Mouse (Mus musculus) ES-E14 (cell line): ENCODE measurements at regions not wholly inside any gene's neighbourhood (a gene's known extent, or its start where the extent isn't known, plus 50 kb on each side); places are given as distances from the start of the nearest gene placed in this dataset.

ENCODE experiments used
- DNase-seq: peaks from one replicate; pipeline ENCODE4 v3.0.0-alpha.2; 2013; ENCODE audit warnings: low read depth, low spot score
- H3K27ac ChIP-seq: 2 replicates; pipeline ENCODE4 v1.5.1; 2012; ENCODE audit warnings: low read depth, mild to moderate bottlenecking, low read length, moderate library complexity, mixed read lengths; ENCODE audit not compliant: poor library complexity, insufficient read depth, severe bottlenecking
- H3K36me3 ChIP-seq: 2 replicates; pipeline ENCODE4 v1.6.1; 2012; ENCODE audit warnings: mild to moderate bottlenecking, low read length, moderate library complexity, mixed read lengths; ENCODE audit not compliant: control insufficient read depth, poor library complexity, insufficient read depth, severe bottlenecking
- H3K4me1 ChIP-seq, 2 experiments: fragments of 150-350 bp in 1 of 2; sonication (generic) in 1 of 2; 2 replicates each; pipeline ENCODE4 v1.6.1; 2012; ENCODE audit warnings: low read length in 2 of 2, mild to moderate bottlenecking in 1 of 2, mixed read lengths in 1 of 2; ENCODE audit not compliant: control insufficient read depth in 2 of 2, insufficient read depth in 2 of 2, poor library complexity in 1 of 2
- H3K4me3 ChIP-seq, 2 experiments: fragments of 150-350 bp in 1 of 2; sonication (generic) in 1 of 2; 2 replicates each; pipeline ENCODE4 v1.5.1; 2012; ENCODE audit warnings: low read length in 2 of 2, low read depth in 1 of 2, mild to moderate bottlenecking in 1 of 2, mixed read lengths in 1 of 2; ENCODE audit not compliant: insufficient read depth in 1 of 2, poor library complexity in 1 of 2, severe bottlenecking in 1 of 2
- H3K9ac ChIP-seq: 2 replicates; pipeline ENCODE4 v1.6.1; 2012; ENCODE audit warnings: low read depth, mild to moderate bottlenecking, low read length, mixed read lengths; ENCODE audit not compliant: poor library complexity, insufficient read depth, severe bottlenecking
- H3K9me3 ChIP-seq: fragments of 150-350 bp; sonication (generic); 2 replicates; pipeline ENCODE4 v1.6.1; 2012; ENCODE audit warnings: low read depth, mild to moderate bottlenecking, low read length; ENCODE audit not compliant: control insufficient read depth, insufficient read depth
- CHD2 ChIP-seq: IDR thresholded peaks from 2 replicates; pipeline ENCODE4 v1.6.1; 2014; ENCODE audit warnings: mild to moderate bottlenecking, low read depth, low read length, inconsistent platforms
- HCFC1 ChIP-seq: IDR thresholded peaks from 2 replicates; pipeline ENCODE4 v1.6.1; 2012; ENCODE audit warnings: low read length, inconsistent platforms, borderline replicate concordance; ENCODE audit not compliant: insufficient read depth
- MAFK ChIP-seq: IDR thresholded peaks from 2 replicates; pipeline ENCODE4 v1.6.1; 2014; ENCODE audit warnings: mild to moderate bottlenecking, low read depth, low read length, inconsistent platforms; ENCODE audit not compliant: insufficient read depth
- ZC3H11A ChIP-seq: IDR thresholded peaks from 2 replicates; pipeline ENCODE4 v1.6.1; 2012; ENCODE audit warnings: low read depth, mild to moderate bottlenecking, inconsistent platforms, low read length, borderline replicate concordance
- ZNF384 ChIP-seq: IDR thresholded peaks from 2 replicates; pipeline ENCODE4 v1.6.1; 2012; ENCODE audit warnings: low read depth, low read length, inconsistent platforms
- in situ Hi-C, 2 experiments: fragments of 600-800 bp; cut with MboI; formaldehyde crosslinking; loops; one replicate each; pipeline ENCODE4 v1.15.1; 2025; ENCODE audit warnings: low sequenced_read_pairs in 2 of 2, inconsistent platforms in 1 of 2; ENCODE audit not compliant: unreplicated experiment in 2 of 2

DNA sequence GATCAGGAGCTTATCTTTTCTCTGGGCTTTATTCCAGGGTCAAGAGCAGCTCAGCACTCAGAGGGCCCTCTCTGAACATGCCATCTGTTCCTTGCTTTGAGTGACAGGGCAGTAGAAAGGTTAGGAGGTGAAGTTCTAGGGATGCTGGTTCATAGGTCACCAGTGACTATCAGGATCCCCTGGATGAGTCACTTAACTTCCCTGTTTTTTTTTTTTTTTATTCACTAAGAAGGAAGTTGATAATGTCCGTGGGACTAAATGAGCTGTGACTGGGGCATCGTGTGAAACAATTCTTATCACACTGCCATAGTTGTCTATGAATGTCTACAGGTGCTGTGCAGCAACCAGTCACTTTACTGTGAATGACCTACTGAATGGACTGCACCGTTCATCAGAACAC is 73.8 kb upstream of the Gpr139 start:
- Histone ChIP-seq H3K4me3 (no peak overlapping the region), H3K36me3 (no peaks in the 10 kb centered on the region), H3K9ac (no peak overlapping the region), H3K4me1 (no peaks in the 10 kb centered on the region), H3K9me3 (no peaks in the 10 kb centered on the region), H3K27ac (no peak overlapping the region)
- no peak for DNase-seq
- no peak for TF ChIP-seq CHD2
- no peak for TF ChIP-seq ZC3H11A
- TF ChIP-seq ZNF384, result no peak
- no peak for TF ChIP-seq MAFK
- no peak for TF ChIP-seq HCFC1
- in situ Hi-C loops, result no loop called here

DNA sequence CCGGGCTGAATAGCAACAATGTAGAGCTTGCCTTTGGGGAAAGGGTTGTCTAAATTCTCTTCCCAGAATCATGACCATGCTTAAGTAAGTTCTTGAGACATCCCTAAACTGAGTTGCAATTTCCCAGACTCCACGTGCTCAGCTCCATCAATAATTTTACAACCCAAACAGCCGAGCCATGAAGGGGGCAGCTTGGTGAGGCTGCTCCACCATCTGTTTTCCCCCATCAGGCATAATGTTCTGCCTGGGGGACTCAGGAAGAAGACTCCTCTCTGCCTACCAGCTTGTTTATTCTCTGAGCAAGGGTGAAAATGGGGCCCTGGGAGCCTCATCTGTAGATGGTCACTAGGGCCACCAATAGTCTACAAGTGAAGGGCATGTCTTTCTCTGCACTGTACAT is 72.5 kb upstream of the Gpr139 start:
- Histone ChIP-seq H3K4me1 (no peaks in the 10 kb centered on the region), H3K9me3 (no peaks in the 10 kb centered on the region), H3K4me3 (no peak overlapping the region), H3K9ac (no peak overlapping the region), H3K27ac (no peak overlapping the region), H3K36me3 (no peaks in the 10 kb centered on the region)
- in situ Hi-C loops, result no loop called here
- DNase-seq, result no peak
- TF ChIP-seq MAFK, result no peak
- no peak for TF ChIP-seq ZNF384
- no peak for TF ChIP-seq HCFC1
- no peak for TF ChIP-seq ZC3H11A
- TF ChIP-seq CHD2, result no peak

DNA sequence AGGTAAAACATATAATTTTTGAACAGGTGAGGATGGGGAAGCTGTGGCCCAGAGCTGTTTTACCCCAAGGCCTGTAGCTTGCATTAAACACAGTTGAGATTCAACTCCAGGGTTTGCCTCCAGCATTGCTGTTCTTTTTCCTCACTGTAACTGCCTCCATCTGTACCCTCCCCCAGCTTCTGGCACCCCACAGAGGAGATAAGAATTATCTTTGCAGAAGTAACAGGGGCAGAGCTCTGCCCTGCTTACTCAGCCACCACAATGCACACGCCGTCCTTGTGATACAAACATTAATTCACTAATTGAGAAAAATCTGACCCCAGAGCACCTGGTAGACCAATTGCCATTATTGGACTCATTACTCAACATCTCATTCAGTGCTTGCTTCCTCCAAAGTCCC is 68.3 kb upstream of the Gpr139 start:
- Histone ChIP-seq H3K36me3 (no peaks in the 10 kb centered on the region), H3K4me1 (no peaks in the 10 kb centered on the region), H3K9ac (no peak overlapping the region), H3K9me3 (no peaks in the 10 kb centered on the region), H3K4me3 (no peak overlapping the region), H3K27ac (no peak overlapping the region)
- in situ Hi-C loops, result no loop called here
- no peak for TF ChIP-seq CHD2
- no peak for TF ChIP-seq MAFK
- TF ChIP-seq ZNF384, result no peak
- no peak for TF ChIP-seq HCFC1
- TF ChIP-seq ZC3H11A, result no peak
- DNase-seq, result no peak

DNA sequence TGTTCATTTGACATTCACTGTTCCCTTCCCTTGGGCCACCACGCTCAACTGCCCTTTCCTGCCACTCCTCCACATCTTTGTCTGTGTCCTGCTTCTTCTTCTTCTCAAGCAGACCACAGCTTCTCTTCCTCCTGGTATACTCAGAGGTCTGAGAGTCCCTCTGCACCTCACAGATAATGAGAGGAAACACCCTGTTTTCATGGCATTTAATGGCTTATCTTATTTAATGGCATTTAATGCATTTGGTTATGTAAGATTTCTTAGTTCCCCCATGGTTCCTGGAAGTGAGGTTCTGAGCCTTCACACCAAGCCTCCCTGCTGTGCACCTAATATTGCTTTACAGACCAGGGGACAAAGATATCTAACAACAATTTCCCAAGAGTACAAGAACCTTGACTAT is 67.3 kb upstream of the Gpr139 start:
- TF ChIP-seq ZC3H11A (no peak), MAFK (no peak), CHD2 (no peak), HCFC1 (no peak), ZNF384 (no peak)
- no peak overlapping the region for H3K4me3 ChIP-seq
- no peak for DNase-seq
- H3K36me3 ChIP-seq, result no peaks in the 10 kb centered on the region
- H3K9me3 ChIP-seq, result no peaks in the 10 kb centered on the region
- H3K9ac ChIP-seq, result no peak overlapping the region
- in situ Hi-C loops, result no loop called here
- no peaks in the 10 kb centered on the region for H3K4me1 ChIP-seq
- H3K27ac ChIP-seq, result no peak overlapping the region

- Histone ChIP-seq H3K4me3 (no peak overlapping the region), H3K36me3 (no peaks in the 10 kb centered on the region), H3K9ac (no peak overlapping the region), H3K4me1 (no peaks in the 10 kb centered on the region), H3K9me3 (no peaks in the 10 kb centered on the region), H3K27ac (no peak overlapping the region)
- no peak for DNase-seq
- no peak for TF ChIP-seq MAFK
- TF ChIP-seq ZNF384, result no peak
- TF ChIP-seq HCFC1, result no peak
- TF ChIP-seq ZC3H11A, result no peak
- no peak for TF ChIP-seq CHD2
- in situ Hi-C loops, result no loop called here
Observed at GRCm38 (mm10) chr7:119250381-119250780, 66.0 kb upstream of the Gpr139 start.
